Mouse (Mus musculus) urinary bladder, postnatal 10 days (tissue): ENCODE results near the gene Fam151a.
"Not testable (repeated sequence)": the region's sequence is repeated elsewhere in the genome, so short reads cannot be mapped to it uniquely, and the experiment has no call there.

Experiments used
- DNase-seq: peaks from one replicate; pipeline ENCODE4 v3.0.0; 2022; ENCODE audit warnings: low spot score

Gene Fam151a

DNA sequence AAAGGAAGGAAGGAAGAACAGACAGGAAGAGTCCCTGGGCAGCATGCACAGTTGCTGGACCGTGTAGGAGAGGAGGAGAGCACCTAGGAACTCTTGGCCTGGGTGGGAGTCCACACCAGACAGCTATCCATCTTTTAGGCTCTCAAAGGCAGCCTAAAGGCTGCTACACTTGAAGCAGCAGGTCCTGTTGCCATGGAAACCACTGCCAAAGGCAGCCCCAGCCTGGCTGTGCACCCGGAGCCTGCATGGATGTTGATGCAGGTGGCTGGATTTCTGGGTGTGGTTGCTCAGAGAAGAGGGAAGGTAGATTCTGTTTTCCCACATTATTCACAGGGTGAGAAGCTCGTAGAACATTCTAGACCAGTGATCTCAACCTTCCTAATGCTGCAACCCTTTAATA lies 43.3 kb downstream of the Fam151a start:
- no peak for DNase-seq

DNA sequence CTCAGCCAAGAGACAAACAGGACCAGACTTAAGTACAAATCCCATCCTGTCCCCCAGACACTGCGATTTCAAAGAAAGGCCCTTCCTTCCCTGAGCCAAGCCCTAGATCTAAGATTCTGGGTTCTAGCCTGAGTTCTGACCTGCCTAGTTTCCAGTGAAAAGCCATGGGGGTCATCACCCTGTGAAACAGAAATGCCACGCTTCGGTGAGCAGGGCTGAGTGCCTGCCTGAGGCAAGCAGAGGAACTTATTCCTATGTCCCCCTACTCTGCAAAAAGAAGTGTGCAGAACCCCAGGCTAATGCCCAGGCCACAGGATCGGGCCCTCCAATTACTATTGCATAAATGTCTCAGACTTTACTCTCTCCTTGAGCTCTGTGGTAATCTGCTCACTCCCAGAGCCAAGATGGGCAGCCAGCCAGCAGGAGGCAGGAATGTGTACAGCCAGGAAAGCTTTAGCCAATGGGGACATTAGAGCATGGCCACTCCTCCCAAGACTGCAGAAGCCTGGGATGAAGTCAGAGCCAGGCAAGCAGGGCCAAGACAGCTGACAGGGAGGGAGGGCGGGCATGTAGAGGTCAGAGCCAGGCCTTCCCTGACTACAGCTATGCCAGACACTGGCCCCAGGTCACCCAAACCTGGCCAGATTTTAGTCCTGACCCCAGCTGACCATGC lies 44.6 kb downstream of the Fam151a start:
- peak; percentile 78 for DNase-seq

GRCm38 (mm10) chr4:106780045-106780444 lies 46.4 kb downstream of the Fam151a start:
- no peak for DNase-seq

- no peak for DNase-seq
Measured at GRCm38 (mm10) chr4:106783137-106783536, 49.4 kb downstream of the Fam151a start.

GRCm38 (mm10) chr4:106784806-106785205 lies 51.1 kb downstream of the Fam151a start:
- no peak for DNase-seq

DNA sequence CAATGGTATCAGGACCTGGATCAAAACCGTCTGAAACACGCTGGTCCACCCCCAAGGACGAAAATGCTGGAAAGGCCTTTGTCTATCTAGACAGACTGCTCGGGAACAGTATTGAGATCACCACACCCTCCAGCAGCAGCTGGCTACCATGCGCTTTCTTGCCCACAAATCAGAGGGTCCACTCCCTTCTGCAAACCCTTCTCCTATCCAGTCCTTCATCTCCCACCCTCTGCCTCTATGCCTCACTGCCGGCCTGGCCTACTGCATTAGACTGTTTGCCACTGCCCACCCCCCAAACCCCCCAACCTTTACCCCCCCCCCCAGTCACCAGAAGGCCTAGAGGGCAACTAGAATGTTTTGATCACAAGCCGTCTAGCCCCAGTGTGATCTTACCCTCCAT lies 51.7 kb downstream of the Fam151a start:
- DNase-seq, result no peak

- no peak for DNase-seq
Measured at GRCm38 (mm10) chr4:106785753-106786540, 52.3 kb downstream of the Fam151a start.

DNA sequence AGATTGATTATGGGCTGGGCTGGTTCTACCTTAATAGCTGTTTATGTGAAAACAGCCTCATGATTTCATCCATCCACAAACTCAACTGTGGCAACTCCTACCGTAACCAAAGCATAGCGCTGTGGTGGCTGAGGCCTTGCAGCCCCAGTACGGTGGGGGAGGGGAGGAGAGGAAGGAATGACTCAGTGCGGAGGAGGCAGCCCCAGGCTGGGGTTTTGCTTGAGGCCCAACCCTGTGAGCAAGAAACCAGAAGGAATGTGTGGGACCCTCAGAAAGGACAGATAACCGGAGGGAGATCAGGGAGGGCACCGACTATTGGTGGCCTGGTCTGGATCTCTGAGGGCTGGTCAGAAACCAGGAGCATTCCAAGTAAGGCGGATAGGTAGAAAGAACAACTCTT lies 54.1 kb downstream of the Fam151a start:
- no peak for DNase-seq

DNA sequence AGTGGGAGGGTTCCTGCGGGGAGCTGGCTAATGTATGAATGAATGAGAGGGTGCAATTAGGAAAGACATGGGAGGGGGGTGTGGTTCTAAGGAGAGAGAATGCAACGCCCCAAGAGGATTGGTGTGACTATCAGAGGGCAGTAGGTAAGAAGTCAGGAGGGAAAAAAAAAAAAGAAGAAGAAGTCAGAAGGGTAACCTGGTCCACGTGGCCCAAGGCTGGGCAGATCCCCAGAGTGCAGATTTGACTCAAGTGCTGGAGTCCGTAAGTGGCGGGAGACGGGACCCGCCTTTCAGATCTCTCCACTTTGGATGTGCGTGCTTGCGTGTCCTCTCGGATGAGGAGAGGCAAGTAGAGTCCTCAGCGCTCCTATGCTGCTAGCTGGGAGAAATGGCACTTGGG lies 54.9 kb downstream of the Fam151a start:
- DNase-seq, result no peak

DNA sequence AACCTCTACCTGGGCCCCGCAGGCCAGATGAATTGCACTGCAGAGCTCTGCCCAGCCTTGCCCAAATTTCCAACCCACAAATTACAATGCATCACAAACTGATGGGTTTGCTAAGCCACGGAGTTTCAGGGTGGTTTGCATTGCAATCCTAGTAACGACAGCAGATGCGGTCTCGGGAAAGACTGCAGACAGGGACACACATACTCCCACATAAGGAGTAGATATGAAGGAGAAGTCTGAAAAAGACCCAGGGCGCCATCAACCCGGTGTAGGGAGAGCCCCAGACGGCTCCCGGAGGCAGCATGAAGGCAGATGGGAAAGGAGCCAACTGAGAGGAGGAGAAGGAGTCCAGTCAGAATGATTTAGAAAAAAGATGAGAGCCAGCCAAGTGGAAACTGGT lies 56.0 kb downstream of the Fam151a start:
- no peak for DNase-seq

GRCm38 (mm10) chr4:106790218-106790617 lies 56.5 kb downstream of the Fam151a start:
- not testable (repeated sequence) for DNase-seq

DNA sequence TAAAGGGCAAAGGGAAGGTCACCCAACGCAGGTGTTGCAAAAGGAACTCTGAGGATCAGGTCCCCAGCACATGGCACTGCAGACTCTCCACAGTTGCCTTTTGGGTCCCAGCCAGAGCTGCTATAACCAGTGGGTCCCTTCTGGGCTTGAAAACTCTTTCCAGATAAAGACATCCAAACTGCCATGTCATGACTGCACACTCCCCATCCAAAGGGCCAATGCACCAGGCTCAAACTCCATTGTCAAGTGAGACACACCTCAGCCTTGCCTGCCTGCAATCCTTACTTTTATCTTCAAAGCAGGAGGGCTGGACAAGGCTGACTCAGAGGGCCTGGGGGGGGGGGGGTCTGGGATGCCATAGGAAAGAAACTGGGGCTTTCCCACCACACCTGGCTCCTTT lies 57.2 kb downstream of the Fam151a start:
- no peak for DNase-seq

DNA sequence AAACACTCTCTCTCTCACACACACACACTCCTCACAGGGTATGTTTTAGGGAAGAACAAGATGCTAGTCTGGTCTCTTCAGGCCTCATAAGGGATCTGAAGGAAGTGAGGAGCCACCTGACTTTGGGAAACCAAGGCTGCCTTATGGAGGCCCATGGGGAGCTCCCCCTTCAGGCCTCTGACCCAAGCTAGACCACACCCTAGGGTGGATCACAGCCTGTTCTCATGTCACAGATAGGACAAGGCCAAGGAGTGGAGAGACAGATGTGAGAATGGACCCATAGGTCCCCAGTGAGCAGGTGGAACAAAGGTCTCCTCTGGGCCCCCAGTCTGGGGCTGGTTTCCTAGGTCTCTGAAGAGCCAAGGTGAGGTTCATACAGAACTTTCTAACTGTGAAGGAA lies 58.6 kb downstream of the Fam151a start:
- DNase-seq, result no peak

GRCm38 (mm10) chr4:106793826-106794225 lies 60.1 kb downstream of the Fam151a start:
- not testable (repeated sequence) for DNase-seq

DNA sequence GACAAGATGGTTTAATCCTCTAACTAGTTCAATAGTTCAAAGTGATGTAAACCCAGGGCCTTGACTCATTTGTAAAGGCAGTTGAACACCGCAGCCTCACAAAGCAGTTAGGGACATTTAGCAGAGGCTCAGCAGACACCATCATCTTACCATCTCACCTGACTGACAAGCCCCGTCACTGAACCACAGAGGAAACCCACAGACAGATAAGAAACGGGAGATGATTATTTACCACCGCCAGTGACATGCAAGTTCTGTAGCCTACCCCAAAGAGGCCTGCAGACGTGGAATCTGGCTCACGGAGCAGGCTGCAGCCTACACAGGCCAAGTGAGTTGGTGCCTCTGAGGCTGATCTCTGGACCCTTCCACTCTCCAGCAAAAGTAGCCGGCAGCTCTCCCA lies 60.6 kb downstream of the Fam151a start:
- no peak for DNase-seq

- DNase-seq, result no peak
Measured at GRCm38 (mm10) chr4:106795289-106795688, 61.6 kb downstream of the Fam151a start.
